Mouse (Mus musculus) CH12.LX (cell line): Measurements from ENCODE around the gene Cfap54. TPM values are rescaled to one million over a fixed set of nuclear protein-coding genes. Genes with fewer than 3 reads are reported as not detected.
A peak's percentile ranks its signal among the peaks of the same experiment; 100 is the strongest.

Experiments
- DNase-seq: peaks from one replicate; pipeline ENCODE4 v3.0.0-alpha.2; 2013; ENCODE audit errors: extremely low read depth
- H3K27ac ChIP-seq: 2 replicates; pipeline ENCODE4 v1.5.1; 2012; ENCODE audit warnings: low read depth, mild to moderate bottlenecking, control low read depth, moderate library complexity; ENCODE audit not compliant: insufficient read depth
- H3K27me3 ChIP-seq: replicated peaks from 2 replicates; pipeline ENCODE3; 2012; ENCODE audit warnings: inconsistent platforms
- H3K36me3 ChIP-seq, 2 experiments: replicated peaks in 1 of 2; 2 replicates each; pipeline versions ENCODE3 to v1.6.1; 2012; ENCODE audit warnings: inconsistent platforms in 1 of 2, low read length in 1 of 2, mild to moderate bottlenecking in 1 of 2, mixed read lengths in 1 of 2, moderate library complexity in 1 of 2; ENCODE audit not compliant: control insufficient read depth in 1 of 2, insufficient read depth in 1 of 2
- H3K4me1 ChIP-seq, 2 experiments: 2 replicates each; pipeline ENCODE4 v1.6.1; 2012; ENCODE audit warnings: inconsistent platforms in 1 of 2, moderate library complexity in 1 of 2; ENCODE audit not compliant: insufficient read depth in 2 of 2, control insufficient read depth in 1 of 2
- H3K4me2 ChIP-seq: 2 replicates; pipeline ENCODE4 v1.6.1; 2012; ENCODE audit warnings: low read depth, mild to moderate bottlenecking, control low read depth; ENCODE audit not compliant: poor library complexity, insufficient read depth, severe bottlenecking
- H3K4me3 ChIP-seq, 3 experiments: fragments of 150-350 bp in 1 of 3; sonication (generic) in 1 of 3; replicated peaks in 1 of 3; 2 replicates each; pipeline versions ENCODE3 to v1.5.1; 2011 to 2012; ENCODE audit warnings: low read depth in 2 of 3, low read length in 2 of 3, mild to moderate bottlenecking in 2 of 3, moderate library complexity in 2 of 3, control low read depth in 1 of 3, improper control_type of control experiment in 1 of 3, inconsistent platforms in 1 of 3, mixed read lengths in 1 of 3; ENCODE audit not compliant: poor library complexity in 1 of 3
- H3K79me2 ChIP-seq: replicated peaks from 2 replicates; pipeline ENCODE4 v1.6.1; 2012; ENCODE audit warnings: mild to moderate bottlenecking, moderate library complexity; ENCODE audit not compliant: control insufficient read depth, poor library complexity, insufficient read depth, severe bottlenecking; ENCODE audit errors: extremely low read depth
- H3K9ac ChIP-seq: 2 replicates; pipeline ENCODE4 v1.6.1; 2012; ENCODE audit warnings: low read depth, mild to moderate bottlenecking, control low read depth, moderate library complexity; ENCODE audit not compliant: insufficient read depth
- H3K9me3 ChIP-seq: replicated peaks from 2 replicates; pipeline ENCODE3; 2012; ENCODE audit warnings: low read length, inconsistent platforms, mixed read lengths
- BHLHE40 ChIP-seq: IDR thresholded peaks from 2 replicates; pipeline ENCODE4 v1.6.1; 2011; ENCODE audit warnings: mild to moderate bottlenecking, low read depth, low read length, improper control_type of control experiment
- CHD2 ChIP-seq: IDR thresholded peaks from 2 replicates; pipeline ENCODE4 v1.6.1; 2011; ENCODE audit warnings: low read length, improper control_type of control experiment
- E2F4 ChIP-seq: IDR thresholded peaks from 2 replicates; pipeline ENCODE4 v1.6.1; 2011; ENCODE audit warnings: low read depth, low read length, improper control_type of control experiment; ENCODE audit not compliant: insufficient replicate concordance
- EP300 ChIP-seq: IDR thresholded peaks from 2 replicates; pipeline ENCODE4 v1.6.1; 2011; ENCODE audit warnings: low read length, improper control_type of control experiment
- IRF4 ChIP-seq: IDR thresholded peaks from 2 replicates; pipeline ENCODE4 v1.6.1; 2014; ENCODE audit warnings: low read depth, mild to moderate bottlenecking, inconsistent platforms, low read length, improper control_type of control experiment
- MAZ ChIP-seq: IDR thresholded peaks from 2 replicates; pipeline ENCODE4 v1.6.1; 2012; ENCODE audit warnings: low read depth, mild to moderate bottlenecking, inconsistent platforms, low read length, improper control_type of control experiment, moderate library complexity
- NELFE ChIP-seq: IDR thresholded peaks from 2 replicates; pipeline ENCODE4 v1.6.1; 2011; ENCODE audit warnings: low read depth, low read length, improper control_type of control experiment
- PAX5 ChIP-seq: IDR thresholded peaks from 2 replicates; pipeline ENCODE4 v1.6.1; 2012; ENCODE audit warnings: low read length, inconsistent platforms, mixed read lengths
- RAD21 ChIP-seq: IDR thresholded peaks from 2 replicates; pipeline ENCODE4 v1.6.1; 2011; ENCODE audit warnings: low read depth, mild to moderate bottlenecking, low read length, improper control_type of control experiment, moderate library complexity
- TBP ChIP-seq: conservative IDR thresholded peaks from 2 replicates; pipeline ENCODE4 v1.6.1; 2011; ENCODE audit warnings: low read depth, low read length, improper control_type of control experiment
- USF1 ChIP-seq: IDR thresholded peaks from 2 replicates; pipeline ENCODE4 v1.6.1; 2014; ENCODE audit warnings: low read depth, mild to moderate bottlenecking, inconsistent platforms, low read length, improper control_type of control experiment
- USF2 ChIP-seq: conservative IDR thresholded peaks from 2 replicates; pipeline ENCODE4 v1.6.1; 2011; ENCODE audit warnings: low read depth, low read length, improper control_type of control experiment
- ZMIZ1 ChIP-seq: IDR thresholded peaks from 2 replicates; pipeline ENCODE4 v1.6.1; 2012; ENCODE audit warnings: low read depth, mild to moderate bottlenecking, inconsistent platforms, low read length, improper control_type of control experiment
- dilution Hi-C: fragments of 300-500 bp; cut with MboI; formaldehyde crosslinking; loops from 2 replicates; pipeline ENCODE4 v1.14.3; 2020; ENCODE audit warnings: low sequenced_read_pairs; ENCODE audit not compliant: extremely low pct_unique_long_range_greater_than_20kb, extremely low pct_ligation_motif_present
- in situ Hi-C: fragments of 300-500 bp; cut with MboI; formaldehyde crosslinking; loops from 3 replicates; pipeline ENCODE4 v1.14.3; 2019; ENCODE audit warnings: low sequenced_read_pairs, low pct_ligation_motif_present, low pct_unique_long_range_greater_than_20kb, mixed read lengths
- polyA plus RNA-seq: library from polyadenylated mRNA; unstranded; fragments of >175 nt; gene quantifications from 2 replicates; pipeline ENCODE4 v1.2.1, GENCODE M21; 2012; ENCODE audit warnings: low read depth; ENCODE audit not compliant: insufficient read length
- total RNA-seq, 2 experiments: library from RNA; depleted of rRNA; stranded (reverse); fragments of 300-350 nt in 1 of 2; fragments of >200 nt in 1 of 2; gene quantifications; 2 replicates each; pipeline ENCODE4 v1.2.3; 2012 to 2014

The Cfap54 gene
- total and polyA plus RNA-seq, 3 experiments: 0.38 to 1.3 (median 1.3) TPM

DNA sequence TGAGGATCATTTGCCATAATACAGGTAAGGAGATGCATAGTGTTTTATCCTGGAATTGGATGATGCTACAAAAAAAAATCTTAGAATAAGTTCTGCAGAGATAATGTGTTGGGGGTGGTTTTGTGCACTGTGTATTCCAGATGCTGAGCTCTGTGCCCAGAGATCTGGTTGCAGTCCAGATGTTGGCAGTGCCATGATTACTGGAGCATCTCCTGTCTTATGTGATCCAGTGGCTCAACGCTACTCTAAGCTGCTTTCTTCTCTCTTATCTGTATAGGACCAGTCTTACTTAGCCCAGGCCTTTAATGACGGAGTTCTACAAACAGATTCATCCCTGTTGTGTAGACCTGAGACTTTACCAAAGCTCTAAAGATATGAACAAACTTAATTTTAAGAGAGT is 10.5 kb upstream of the Cfap54 start:
- Histone ChIP-seq H3K4me3 (no peak overlapping the region), H3K27ac (no peak overlapping the region), H3K4me2 (no peak overlapping the region), H3K27me3 (no peaks in the 10 kb centered on the region), H3K79me2 (no peaks in the 10 kb centered on the region), H3K9me3 (no peaks in the 10 kb centered on the region), H3K36me3 (no peaks in the 10 kb centered on the region), H3K9ac (no peak overlapping the region), H3K4me1 (peaks cover 0 to 6% of the 10 kb centered on the region in 2 experiments; a peak in 2 of 4 replicates)
- dilution Hi-C loops: no loop called here
- TF ChIP-seq TBP (no peak), PAX5 (no peak)
- DNase-seq: no peak
- in situ Hi-C loops: no loop called here

DNA sequence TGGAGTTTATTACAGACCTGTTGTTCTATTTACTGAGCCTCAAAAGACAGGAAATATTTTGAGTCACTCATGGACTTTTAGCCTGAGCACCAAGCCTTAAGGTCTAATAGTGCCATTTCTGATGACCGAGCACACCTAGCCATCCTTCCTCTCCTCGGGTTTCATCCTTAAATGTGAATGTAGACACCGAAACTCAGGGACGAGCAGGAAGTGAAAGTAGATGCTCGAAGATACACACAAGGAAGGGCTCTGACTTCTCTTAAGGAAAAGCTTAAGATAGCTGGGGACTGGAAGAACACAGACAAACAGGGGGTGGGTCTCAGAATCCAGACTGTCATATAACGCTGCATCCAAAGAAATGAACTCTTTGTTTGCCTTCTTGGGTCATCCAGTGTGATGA is 8.8 kb upstream of the Cfap54 start:
- H3K9me3 ChIP-seq: no peaks in the 10 kb centered on the region
- no peaks in the 10 kb centered on the region for H3K36me3 ChIP-seq
- no peak overlapping the region for H3K4me3 ChIP-seq
- no peaks in the 10 kb centered on the region for H3K79me2 ChIP-seq
- DNase-seq: no peak
- H3K9ac ChIP-seq: no peak overlapping the region
- H3K27me3 ChIP-seq: no peaks in the 10 kb centered on the region
- TF ChIP-seq EP300 (no peak), IRF4 (peak; percentile 7; the same call in 1 of the 2 replicates)
- no peak overlapping the region for H3K27ac ChIP-seq
- in situ Hi-C loops: no loop called here
- H3K4me1 ChIP-seq: peaks cover 0 to 6% of the 10 kb centered on the region in 2 experiments; a peak in 2 of 4 replicates
- dilution Hi-C loops: no loop called here
- peak overlapping the region; percentile 60 for H3K4me2 ChIP-seq

DNA sequence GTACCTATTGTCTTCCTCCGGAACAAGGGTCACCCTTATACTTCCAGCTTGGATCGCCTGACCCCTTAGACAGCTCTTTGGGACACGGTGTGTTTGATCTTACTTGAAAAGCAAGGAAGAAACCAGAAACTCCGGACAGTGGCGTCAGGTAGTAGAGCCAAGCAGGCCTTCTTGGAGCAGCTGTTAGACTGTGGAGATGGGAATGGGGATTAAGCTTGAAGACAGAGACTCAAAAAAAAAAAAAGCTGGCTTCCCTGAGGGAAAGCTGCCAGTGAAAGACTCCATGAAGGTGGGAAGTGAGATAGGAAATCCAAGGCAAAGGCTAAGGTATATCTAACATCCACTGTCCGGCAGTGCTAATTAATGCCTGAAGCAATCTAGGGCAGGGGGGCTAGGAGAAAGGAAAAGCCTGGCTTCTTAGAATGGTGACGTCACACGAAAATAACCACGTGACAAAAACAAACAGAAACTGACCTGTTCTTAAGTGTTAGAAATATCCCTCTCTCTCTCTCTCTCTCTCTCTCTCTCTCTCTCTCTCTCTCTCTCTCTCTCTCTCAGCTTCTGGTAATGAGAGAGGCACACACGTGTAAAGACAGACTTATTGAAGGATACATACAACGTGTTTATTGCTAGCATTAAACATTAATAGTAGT is 7.1 kb upstream of the Cfap54 start:
- Histone ChIP-seq H3K36me3 (no peaks in the 10 kb centered on the region), H3K4me2 (peak overlapping the region; percentile 55; the same call in 1 of the 2 replicates), H3K9me3 (no peaks in the 10 kb centered on the region), H3K9ac (no peak overlapping the region), H3K27ac (no peak overlapping the region), H3K4me1 (peaks cover 3 to 6% of the 10 kb centered on the region in 2 experiments; a peak in 2 of 4 replicates), H3K79me2 (no peaks in the 10 kb centered on the region), H3K27me3 (no peaks in the 10 kb centered on the region), H3K4me3 (no peak overlapping the region)
- dilution Hi-C loops: no loop called here
- in situ Hi-C loops: no loop called here
- no peak for DNase-seq
- TF ChIP-seq E2F4 (no peak), NELFE (no peak), BHLHE40 (0 out of 2 replicates have a peak, but pooled peaks have one; percentile 4), RAD21 (no peak), MAZ (no peak), ZMIZ1 (no peak), USF1 (peak; percentile 61), CHD2 (no peak), USF2 (peak; percentile 65)
